Mouse (Mus musculus): Measurements from ENCODE around the gene Sgcb.

DNA sequence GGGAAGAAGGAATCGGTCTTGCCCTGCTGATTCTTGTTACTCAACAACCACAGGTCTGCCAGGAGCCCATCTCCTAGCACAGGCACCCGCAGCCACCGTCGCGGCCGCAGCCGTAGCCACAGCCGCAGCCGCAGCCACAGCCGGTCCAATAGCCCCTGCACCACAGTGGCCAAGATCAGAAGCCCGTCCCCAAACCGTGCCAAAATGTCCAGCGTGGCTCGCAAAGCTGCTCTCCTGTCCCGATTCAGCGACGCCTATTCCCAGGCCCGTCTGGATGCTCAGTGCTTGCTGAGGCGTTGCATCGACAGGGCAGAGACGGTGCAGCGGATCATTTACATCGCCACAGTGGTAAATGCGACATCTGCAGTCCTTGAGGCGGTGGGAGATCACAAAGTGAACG is 21.8 kb upstream of the Sgcb start:
- TF ChIP-seq POLR2A (IDR thresholded peaks at IDR 0.05; ENCODE audit: borderline replicate concordance, insufficient read depth, low read length), result no peak
- no peak for TF ChIP-seq CTCF (IDR thresholded peaks at IDR 0.05; ENCODE audit: borderline replicate concordance, insufficient read depth, low read depth, low read length)
